Mouse (Mus musculus): Measurements from ENCODE around the gene Cldn11. TPM values are rescaled to one million over a fixed set of nuclear protein-coding genes. Genes with fewer than 3 reads are reported as not detected.

Gene Cldn11
- polyA plus RNA-seq (2014; fragmentation: Nextera tagmentation; extraction: Ambion mirVana): 7.7 and 8.8 TPM in 2 replicates

- H3K9me3 ChIP-seq (ENCODE audit: control insufficient read depth, low read length): no peaks in the 10 kb centered on the region
- peaks cover 4% of the 10 kb centered on the region; the same call in 1 of the 2 replicates for H3K27me3 ChIP-seq (ENCODE audit: control insufficient read depth, insufficient read depth, low read length)
- peak within 1 kb of the TSS; percentile 29; the same call in 1 of the 2 replicates for H3K9ac ChIP-seq (ENCODE audit: low read depth, low read length)
- no peak within 1 kb of the TSS for H3K27ac ChIP-seq (ENCODE audit: low read depth, low read length)
- no peaks in the 10 kb centered on the region for H3K36me3 ChIP-seq (ENCODE audit: control insufficient read depth, insufficient read depth, low read length)
- H3K4me1 ChIP-seq (replicated peaks; ENCODE audit: control insufficient read depth, insufficient read depth, low read length): 0 out of 2 replicates have a peak, but pooled peaks cover 2% of the 10 kb centered on the region
- H3K4me2 ChIP-seq (replicated peaks; ENCODE audit: low read depth, low read length): peak within 1 kb of the TSS; percentile 88
- under 1% methylated on average over 33 of the region's 33 CpGs for WGBS
- DNase-seq (ENCODE audit: low spot score) (peak; percentile 76), ATAC-seq (ENCODE audit: low FRiP score) (peak; percentile 90)
- H3K4me3 ChIP-seq (ENCODE audit: low read depth, low read length): peak within 1 kb of the TSS; percentile 35
These were observed at the start of gene Cldn11 for GRCm38 (mm10) chr3:31149706-31150105. Cldn11 (plus strand) TSS chr3:31149920.

- Histone ChIP-seq H3K9me3 (ENCODE audit: control insufficient read depth, low read length) (no peaks in the 10 kb centered on the region), H3K27ac (ENCODE audit: low read depth, low read length) (no peak overlapping the region), H3K36me3 (ENCODE audit: control insufficient read depth, insufficient read depth, low read length) (no peaks in the 10 kb centered on the region), H3K4me2 (replicated peaks; ENCODE audit: low read depth, low read length) (peak overlapping the region; percentile 24), H3K9ac (ENCODE audit: low read depth, low read length) (no peak overlapping the region), H3K4me1 (replicated peaks; ENCODE audit: control insufficient read depth, insufficient read depth, low read length) (peaks cover 9% of the 10 kb centered on the region), H3K27me3 (ENCODE audit: control insufficient read depth, insufficient read depth, low read length) (no peaks in the 10 kb centered on the region), H3K4me3 (ENCODE audit: low read depth, low read length) (peak overlapping the region; percentile 20; the same call in 1 of the 2 replicates)
- ATAC-seq (ENCODE audit: low FRiP score) (no peak), DNase-seq (ENCODE audit: low spot score) (no peak)
- 89% methylated on average over 5 of the region's 5 CpGs for WGBS
These were observed 49.7 kb upstream of the Cldn11 start for GRCm38 (mm10) chr3:31100026-31100425.

GRCm38 (mm10) chr3:31100802-31101201, 48.9 kb upstream of the Cldn11 start:
- 87% methylated on average over 3 of the region's 3 CpGs for WGBS
- Histone ChIP-seq H3K4me1 (replicated peaks; ENCODE audit: control insufficient read depth, insufficient read depth, low read length) (peaks cover 9% of the 10 kb centered on the region), H3K9me3 (ENCODE audit: control insufficient read depth, low read length) (no peaks in the 10 kb centered on the region), H3K4me3 (ENCODE audit: low read depth, low read length) (no peak overlapping the region), H3K36me3 (ENCODE audit: control insufficient read depth, insufficient read depth, low read length) (no peaks in the 10 kb centered on the region), H3K27me3 (ENCODE audit: control insufficient read depth, insufficient read depth, low read length) (no peaks in the 10 kb centered on the region), H3K27ac (ENCODE audit: low read depth, low read length) (no peak overlapping the region), H3K9ac (ENCODE audit: low read depth, low read length) (no peak overlapping the region), H3K4me2 (replicated peaks; ENCODE audit: low read depth, low read length) (0 out of 2 replicates have a peak overlapping the region, but pooled peaks have one; percentile 7)
- ATAC-seq (ENCODE audit: low FRiP score) (no peak), DNase-seq (ENCODE audit: low spot score) (no peak)

GRCm38 (mm10) chr3:31104936-31105335, 44.8 kb upstream of the Cldn11 start:
- H3K27ac ChIP-seq (ENCODE audit: low read depth, low read length): no peak overlapping the region
- H3K9me3 ChIP-seq (ENCODE audit: control insufficient read depth, low read length): no peaks in the 10 kb centered on the region
- H3K4me1 ChIP-seq (replicated peaks; ENCODE audit: control insufficient read depth, insufficient read depth, low read length): no peaks in the 10 kb centered on the region
- no peak for DNase-seq (ENCODE audit: low spot score)
- H3K36me3 ChIP-seq (ENCODE audit: control insufficient read depth, insufficient read depth, low read length): no peaks in the 10 kb centered on the region
- no peak for ATAC-seq (ENCODE audit: low FRiP score)
- no peak overlapping the region for H3K4me3 ChIP-seq (ENCODE audit: low read depth, low read length)
- no peaks in the 10 kb centered on the region for H3K27me3 ChIP-seq (ENCODE audit: control insufficient read depth, insufficient read depth, low read length)
- no peak overlapping the region for H3K9ac ChIP-seq (ENCODE audit: low read depth, low read length)
- 88% methylated on average over 6 of the region's 6 CpGs for WGBS
- no peak overlapping the region for H3K4me2 ChIP-seq (replicated peaks; ENCODE audit: low read depth, low read length)

GRCm38 (mm10) chr3:31106597-31106996, 43.1 kb upstream of the Cldn11 start:
- no peaks in the 10 kb centered on the region for H3K4me1 ChIP-seq (replicated peaks; ENCODE audit: control insufficient read depth, insufficient read depth, low read length)
- DNase-seq (ENCODE audit: low spot score) (no peak), ATAC-seq (ENCODE audit: low FRiP score) (no peak)
- no peak overlapping the region for H3K4me2 ChIP-seq (replicated peaks; ENCODE audit: low read depth, low read length)
- no peaks in the 10 kb centered on the region for H3K9me3 ChIP-seq (ENCODE audit: control insufficient read depth, low read length)
- H3K4me3 ChIP-seq (ENCODE audit: low read depth, low read length): no peak overlapping the region
- no peaks in the 10 kb centered on the region for H3K36me3 ChIP-seq (ENCODE audit: control insufficient read depth, insufficient read depth, low read length)
- WGBS: 91% methylated on average over 6 of the region's 6 CpGs
- no peaks in the 10 kb centered on the region for H3K27me3 ChIP-seq (ENCODE audit: control insufficient read depth, insufficient read depth, low read length)
- no peak overlapping the region for H3K27ac ChIP-seq (ENCODE audit: low read depth, low read length)
- no peak overlapping the region for H3K9ac ChIP-seq (ENCODE audit: low read depth, low read length)

- ATAC-seq (ENCODE audit: low FRiP score): no peak
These were observed 42.0 kb upstream of the Cldn11 start for GRCm38 (mm10) chr3:31107674-31108073.

GRCm38 (mm10) chr3:31109108-31109507, 40.6 kb upstream of the Cldn11 start:
- H3K9ac ChIP-seq (ENCODE audit: low read depth, low read length): no peak overlapping the region
- H3K4me1 ChIP-seq (replicated peaks; ENCODE audit: control insufficient read depth, insufficient read depth, low read length): no peaks in the 10 kb centered on the region
- no peaks in the 10 kb centered on the region for H3K9me3 ChIP-seq (ENCODE audit: control insufficient read depth, low read length)
- ATAC-seq (ENCODE audit: low FRiP score) (no peak), DNase-seq (ENCODE audit: low spot score) (no peak)
- no peak overlapping the region for H3K4me3 ChIP-seq (ENCODE audit: low read depth, low read length)
- no peaks in the 10 kb centered on the region for H3K27me3 ChIP-seq (ENCODE audit: control insufficient read depth, insufficient read depth, low read length)
- peaks cover 6% of the 10 kb centered on the region for H3K36me3 ChIP-seq (ENCODE audit: control insufficient read depth, insufficient read depth, low read length)
- WGBS: 81% methylated on average over 3 of the region's 3 CpGs
- no peak overlapping the region for H3K4me2 ChIP-seq (replicated peaks; ENCODE audit: low read depth, low read length)
- no peak overlapping the region for H3K27ac ChIP-seq (ENCODE audit: low read depth, low read length)

More at GRCm38 (mm10) chr3:31107674-31108073, 42.0 kb upstream of the Cldn11 start:
- H3K4me2 ChIP-seq (replicated peaks; ENCODE audit: low read depth, low read length): no peak overlapping the region
- H3K4me3 ChIP-seq (ENCODE audit: low read depth, low read length): no peak overlapping the region
- no peaks in the 10 kb centered on the region for H3K36me3 ChIP-seq (ENCODE audit: control insufficient read depth, insufficient read depth, low read length)
- H3K9me3 ChIP-seq (ENCODE audit: control insufficient read depth, low read length): no peaks in the 10 kb centered on the region
- WGBS: 82% methylated on average over 4 of the region's 4 CpGs
- no peaks in the 10 kb centered on the region for H3K4me1 ChIP-seq (replicated peaks; ENCODE audit: control insufficient read depth, insufficient read depth, low read length)
- no peak overlapping the region for H3K9ac ChIP-seq (ENCODE audit: low read depth, low read length)
- no peak overlapping the region for H3K27ac ChIP-seq (ENCODE audit: low read depth, low read length)
- H3K27me3 ChIP-seq (ENCODE audit: control insufficient read depth, insufficient read depth, low read length): no peaks in the 10 kb centered on the region
- no peak for DNase-seq (ENCODE audit: low spot score)

- Histone ChIP-seq H3K4me1 (replicated peaks; ENCODE audit: control insufficient read depth, insufficient read depth, low read length) (no peaks in the 10 kb centered on the region), H3K27ac (ENCODE audit: low read depth, low read length) (no peak overlapping the region), H3K27me3 (ENCODE audit: control insufficient read depth, insufficient read depth, low read length) (no peaks in the 10 kb centered on the region), H3K36me3 (ENCODE audit: control insufficient read depth, insufficient read depth, low read length) (no peaks in the 10 kb centered on the region), H3K4me3 (ENCODE audit: low read depth, low read length) (no peak overlapping the region), H3K9ac (ENCODE audit: low read depth, low read length) (no peak overlapping the region), H3K4me2 (replicated peaks; ENCODE audit: low read depth, low read length) (no peak overlapping the region), H3K9me3 (ENCODE audit: control insufficient read depth, low read length) (no peaks in the 10 kb centered on the region)
- no peak for ATAC-seq (ENCODE audit: low FRiP score)
- no peak for DNase-seq (ENCODE audit: low spot score)
- WGBS: 87% methylated on average over 4 of the region's 4 CpGs
These were observed 26.6 kb upstream of the Cldn11 start for GRCm38 (mm10) chr3:31123098-31123497.

GRCm38 (mm10) chr3:31126303-31126702, 23.4 kb upstream of the Cldn11 start:
- no peaks in the 10 kb centered on the region for H3K9me3 ChIP-seq (ENCODE audit: control insufficient read depth, low read length)
- H3K4me1 ChIP-seq (replicated peaks; ENCODE audit: control insufficient read depth, insufficient read depth, low read length): no peaks in the 10 kb centered on the region
- DNase-seq (ENCODE audit: low spot score): no peak
- H3K9ac ChIP-seq (ENCODE audit: low read depth, low read length): no peak overlapping the region
- H3K4me3 ChIP-seq (ENCODE audit: low read depth, low read length): no peak overlapping the region
- no peaks in the 10 kb centered on the region for H3K27me3 ChIP-seq (ENCODE audit: control insufficient read depth, insufficient read depth, low read length)
- H3K36me3 ChIP-seq (ENCODE audit: control insufficient read depth, insufficient read depth, low read length): no peaks in the 10 kb centered on the region
- WGBS: 80% methylated on average over 4 of the region's 4 CpGs
- H3K27ac ChIP-seq (ENCODE audit: low read depth, low read length): no peak overlapping the region
- H3K4me2 ChIP-seq (replicated peaks; ENCODE audit: low read depth, low read length): no peak overlapping the region
- no peak for ATAC-seq (ENCODE audit: low FRiP score)

All from hindbrain, embryonic 11.5 days (tissue).